Mouse (Mus musculus): ENCODE data around the gene Rexo5.
A peak's percentile ranks its signal among the peaks of the same experiment; 100 is the strongest.

Gene Rexo5

DNA sequence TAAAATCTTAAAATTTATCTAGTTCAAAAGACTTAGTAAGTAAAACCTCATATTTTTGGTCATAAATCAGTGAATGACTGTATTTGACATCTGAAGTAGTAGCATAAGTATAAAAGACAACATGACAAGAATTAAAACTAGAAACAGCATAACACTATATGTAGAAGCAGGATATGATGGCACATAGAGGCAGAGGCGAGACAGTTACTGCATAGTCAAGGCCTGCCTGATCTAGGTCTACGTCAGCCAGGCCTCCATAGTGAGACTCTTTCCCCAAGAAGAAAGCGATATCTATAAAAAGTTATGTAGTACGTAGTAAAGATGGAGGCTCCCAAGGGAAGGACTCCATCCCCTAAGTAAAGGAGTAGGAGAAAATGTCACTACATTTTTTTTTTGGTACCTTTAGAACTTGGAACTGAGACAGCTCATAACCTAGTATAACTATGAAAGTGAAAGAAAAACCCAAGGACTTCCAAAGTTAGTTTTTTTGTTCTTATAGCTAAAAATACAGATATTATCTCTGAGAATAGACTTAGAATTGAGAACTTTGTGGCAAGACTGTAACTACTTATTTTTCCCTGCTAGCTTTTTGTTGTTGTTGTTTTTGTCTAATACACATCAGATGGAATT, 48.1 kb downstream of the Rexo5 start:
- DNase-seq (ENCODE audit: extremely low spot score, low read depth, low spot score), result no peak

DNA sequence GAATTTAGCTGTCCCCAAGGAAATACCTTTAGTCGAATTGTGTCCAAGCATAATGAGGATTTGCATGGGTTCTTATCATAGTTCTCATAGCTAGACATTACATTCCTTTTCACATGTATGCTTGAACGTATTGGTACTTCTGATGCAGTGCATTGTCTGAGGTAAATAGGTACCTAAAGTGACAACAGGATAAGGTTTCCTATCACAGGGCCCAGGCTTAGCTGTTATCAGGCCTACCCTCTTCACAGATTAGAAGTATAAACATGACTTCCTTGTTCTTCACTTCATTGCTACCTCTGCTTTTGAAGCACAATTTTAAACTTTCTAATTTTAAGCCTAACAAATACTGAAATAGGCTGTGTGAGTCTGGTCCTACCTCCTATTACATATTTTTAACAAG, 51.7 kb downstream of the Rexo5 start:
- no peak for DNase-seq (ENCODE audit: extremely low spot score, low read depth, low spot score)

DNA sequence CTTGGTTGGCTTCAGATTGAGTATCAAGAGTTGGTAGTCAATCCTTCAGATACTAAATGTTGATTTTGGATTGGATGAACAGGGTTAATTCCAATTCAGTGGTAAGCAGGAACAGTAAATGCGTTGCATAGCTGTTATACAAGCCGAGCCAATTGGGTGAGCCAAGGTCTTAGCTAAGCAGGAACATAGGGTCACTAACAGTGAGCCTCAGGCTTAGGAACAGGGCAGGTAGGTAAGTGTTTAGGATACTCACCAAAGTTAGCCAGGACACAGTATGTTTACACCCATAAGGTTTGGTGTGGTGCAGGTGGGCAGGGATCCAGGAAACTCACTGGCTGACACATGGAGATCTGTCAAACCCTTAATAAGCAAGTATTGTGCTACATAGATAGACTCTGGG, 53.6 kb downstream of the Rexo5 start:
- no peak for DNase-seq (ENCODE audit: extremely low spot score, low read depth, low spot score)

DNA sequence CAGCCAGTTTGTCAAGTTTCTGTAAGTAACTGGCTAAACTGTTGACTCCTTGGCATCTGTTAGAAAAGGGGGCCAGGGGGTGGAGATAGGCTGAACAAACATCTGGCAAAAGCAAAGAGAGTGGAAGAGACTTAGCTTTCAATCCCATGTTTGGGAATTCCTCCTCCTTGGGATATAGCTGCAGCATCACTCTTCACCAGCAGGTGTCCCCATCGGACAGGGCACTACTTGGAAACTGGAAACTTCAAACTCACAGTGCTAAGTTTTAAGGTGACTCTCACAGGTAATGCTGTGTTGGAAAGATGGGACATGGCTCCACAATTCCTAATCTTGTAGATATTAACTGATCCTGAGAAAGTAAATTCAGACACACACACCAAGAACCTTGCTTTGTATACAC, 55.3 kb downstream of the Rexo5 start:
- DNase-seq (ENCODE audit: extremely low spot score, low read depth, low spot score), result peak; percentile 42

DNA sequence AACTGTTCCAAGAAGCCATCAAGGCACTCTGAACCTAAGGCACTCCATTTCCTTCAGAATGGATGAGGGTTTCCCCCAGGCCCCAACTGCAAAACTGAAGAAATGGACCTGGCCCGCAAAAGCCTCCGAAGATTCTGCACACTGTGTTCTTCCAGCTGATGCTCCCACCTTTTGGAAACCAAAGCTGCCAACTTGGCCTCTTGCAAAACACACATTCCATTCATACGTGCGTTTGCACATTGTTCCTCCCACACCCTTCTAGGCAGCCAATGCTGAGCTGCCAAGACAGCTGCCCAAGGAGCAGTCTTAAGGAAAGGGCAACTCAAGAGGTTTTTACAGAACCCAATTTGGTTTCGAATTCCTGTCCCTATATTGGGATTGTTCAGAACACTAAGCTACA, 56.9 kb downstream of the Rexo5 start:
- DNase-seq (ENCODE audit: extremely low spot score, low read depth, low spot score), result no peak

DNA sequence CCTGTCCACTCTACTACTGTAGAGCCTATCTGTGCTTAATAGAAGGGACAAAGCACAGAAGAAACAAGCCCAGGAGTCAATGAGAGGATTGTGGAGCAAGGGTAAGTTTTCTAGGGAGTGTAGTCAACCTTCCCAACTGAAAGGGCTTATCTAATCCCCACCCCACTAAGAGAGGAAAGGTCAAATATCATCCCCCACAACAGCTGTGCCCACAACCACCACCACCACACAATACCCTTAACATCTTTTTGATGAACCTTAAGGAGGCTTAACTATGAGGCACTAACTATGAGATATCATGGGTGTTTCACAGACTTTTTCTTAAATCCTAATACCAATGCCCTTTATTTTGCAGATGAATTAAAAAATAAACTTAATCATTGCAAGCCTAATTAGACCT, 58.7 kb downstream of the Rexo5 start:
- no peak for DNase-seq (ENCODE audit: extremely low spot score, low read depth, low spot score)

DNA sequence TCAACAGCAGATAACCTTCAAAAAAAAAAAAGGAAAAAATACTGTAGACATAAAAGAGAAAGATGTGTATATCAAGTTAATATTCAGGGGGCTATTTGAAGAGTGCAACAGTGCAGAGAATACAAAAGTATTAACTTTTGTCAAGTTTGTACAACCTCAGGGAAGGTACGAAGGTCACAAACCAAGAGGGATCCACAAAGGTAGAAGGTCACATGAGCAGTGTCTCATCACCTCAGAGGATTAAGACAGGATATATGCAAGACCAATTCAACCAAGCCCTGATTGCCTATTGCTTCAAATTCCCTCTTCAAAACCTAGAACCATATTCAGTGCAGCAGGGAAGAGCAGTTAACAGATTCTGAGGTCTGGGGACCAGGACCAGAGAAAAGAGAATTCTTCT, 59.4 kb downstream of the Rexo5 start:
- no peak for DNase-seq (ENCODE audit: extremely low spot score, low read depth, low spot score)

DNA sequence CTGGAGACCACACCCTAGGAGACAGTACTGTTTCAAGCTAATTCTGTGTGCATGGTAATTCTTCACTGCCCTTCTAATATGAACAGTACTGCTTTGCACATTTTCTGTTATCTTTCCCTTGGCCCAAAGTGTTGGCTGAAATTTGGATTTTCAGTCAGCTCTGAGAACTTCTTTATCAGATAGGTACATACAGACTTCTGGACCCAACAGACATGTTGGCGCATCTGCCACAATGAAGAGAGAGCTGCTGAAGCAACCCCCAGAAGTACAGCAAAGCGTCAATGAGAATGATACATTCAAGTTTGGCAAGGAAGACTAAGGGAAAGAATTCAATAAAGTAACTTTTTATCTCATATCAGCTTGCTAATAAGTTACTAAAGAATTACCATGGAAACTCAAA, 60.6 kb downstream of the Rexo5 start:
- no peak for DNase-seq (ENCODE audit: extremely low spot score, low read depth, low spot score)

DNA sequence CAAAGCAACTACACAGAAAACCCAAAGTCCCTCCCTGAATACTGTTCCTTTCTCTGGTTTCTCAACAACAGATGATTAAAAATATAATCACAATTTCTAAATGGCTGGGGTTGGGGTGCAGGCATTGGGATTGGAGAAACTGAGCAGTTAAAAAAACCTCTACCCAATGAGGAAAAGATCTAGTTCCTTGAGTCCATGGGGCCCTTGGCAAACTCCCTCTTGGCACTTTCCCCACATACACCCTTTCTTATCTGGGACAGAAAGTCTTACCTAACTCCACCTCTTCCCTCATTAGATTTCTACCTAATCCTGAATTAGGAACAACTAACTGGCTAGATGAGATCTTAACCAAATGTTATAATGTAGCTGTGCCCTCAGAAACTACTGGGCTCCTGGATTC, 61.2 kb downstream of the Rexo5 start:
- DNase-seq (ENCODE audit: extremely low spot score, low read depth, low spot score), result no peak

DNA sequence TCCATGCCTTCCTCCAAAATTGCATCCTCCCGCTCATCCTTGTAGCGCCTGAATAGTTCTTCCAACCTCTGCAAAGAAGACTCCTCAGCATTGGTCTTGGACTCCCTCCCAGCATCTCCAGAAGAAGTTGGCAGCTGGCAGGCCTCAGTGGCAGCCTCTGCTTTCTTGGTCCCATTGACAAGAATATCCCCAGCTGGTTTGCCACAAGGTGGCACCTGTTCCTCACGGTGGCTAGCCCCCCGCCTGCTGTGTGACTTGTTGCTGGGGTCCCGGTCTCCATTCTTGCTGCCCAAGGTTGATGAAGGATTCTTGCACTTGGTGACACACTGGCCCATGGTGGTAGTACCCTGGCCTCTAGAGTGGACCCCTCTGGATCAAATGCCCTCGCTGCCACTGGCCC, 65.7 kb downstream of the Rexo5 start:
- DNase-seq (ENCODE audit: extremely low spot score, low read depth, low spot score), result no peak

DNA sequence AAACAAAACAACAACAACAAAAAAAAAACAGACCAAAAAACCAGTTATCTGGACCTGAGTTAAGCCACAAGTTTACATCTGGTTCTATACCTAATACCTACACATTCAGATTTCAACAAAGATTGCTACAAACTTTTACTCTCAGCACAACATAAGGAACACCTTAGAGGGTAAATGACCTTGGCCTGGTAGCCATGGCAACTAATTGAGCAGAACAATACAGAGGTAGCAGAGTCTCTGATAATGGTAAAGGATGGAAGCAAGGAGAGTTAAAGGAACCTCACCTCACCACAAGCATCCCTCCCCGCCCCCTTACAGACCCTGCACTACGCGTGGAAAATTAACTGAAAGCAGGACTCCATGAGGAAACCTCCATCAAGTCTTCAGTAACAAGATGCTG, 66.3 kb downstream of the Rexo5 start:
- no peak for DNase-seq (ENCODE audit: extremely low spot score, low read depth, low spot score)

DNA sequence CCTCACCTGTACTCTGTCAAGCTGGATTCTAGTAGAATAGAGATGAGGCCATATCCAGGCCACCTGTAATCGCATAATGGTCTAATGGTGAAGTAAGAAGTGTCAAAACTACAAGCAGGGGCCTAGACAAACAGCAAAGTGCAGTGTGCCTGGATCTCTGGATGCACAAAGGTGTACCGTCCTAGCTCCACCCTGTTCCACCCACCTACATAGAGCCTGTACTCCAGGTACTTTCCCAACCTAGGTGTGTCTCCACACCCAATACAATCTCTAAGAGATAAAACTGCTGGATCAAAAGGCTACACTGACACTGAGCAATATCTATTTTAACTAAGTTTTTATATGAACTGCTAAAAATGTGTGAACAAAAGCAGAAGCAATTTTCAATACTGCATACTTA, 66.7 kb downstream of the Rexo5 start:
- DNase-seq (ENCODE audit: extremely low spot score, low read depth, low spot score), result no peak

DNA sequence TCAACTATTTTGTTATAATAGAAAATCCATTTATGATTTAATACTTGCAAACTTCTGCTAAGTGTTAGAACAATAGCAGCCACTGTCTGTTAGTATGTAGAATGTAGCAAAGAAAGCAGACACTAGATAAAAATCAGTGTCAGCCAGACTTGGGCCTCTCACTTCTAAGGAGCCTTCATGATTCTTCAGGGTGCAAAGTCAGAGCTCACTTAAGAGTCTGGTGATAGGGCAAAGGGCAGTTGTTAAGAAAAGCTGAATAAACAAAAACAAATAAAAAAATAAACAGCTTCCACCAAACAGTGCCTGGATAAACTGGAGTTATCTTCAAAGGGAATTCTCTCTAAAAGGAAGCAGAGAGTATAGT, 67.1 kb downstream of the Rexo5 start:
- DNase-seq (ENCODE audit: extremely low spot score, low read depth, low spot score), result no peak

DNA sequence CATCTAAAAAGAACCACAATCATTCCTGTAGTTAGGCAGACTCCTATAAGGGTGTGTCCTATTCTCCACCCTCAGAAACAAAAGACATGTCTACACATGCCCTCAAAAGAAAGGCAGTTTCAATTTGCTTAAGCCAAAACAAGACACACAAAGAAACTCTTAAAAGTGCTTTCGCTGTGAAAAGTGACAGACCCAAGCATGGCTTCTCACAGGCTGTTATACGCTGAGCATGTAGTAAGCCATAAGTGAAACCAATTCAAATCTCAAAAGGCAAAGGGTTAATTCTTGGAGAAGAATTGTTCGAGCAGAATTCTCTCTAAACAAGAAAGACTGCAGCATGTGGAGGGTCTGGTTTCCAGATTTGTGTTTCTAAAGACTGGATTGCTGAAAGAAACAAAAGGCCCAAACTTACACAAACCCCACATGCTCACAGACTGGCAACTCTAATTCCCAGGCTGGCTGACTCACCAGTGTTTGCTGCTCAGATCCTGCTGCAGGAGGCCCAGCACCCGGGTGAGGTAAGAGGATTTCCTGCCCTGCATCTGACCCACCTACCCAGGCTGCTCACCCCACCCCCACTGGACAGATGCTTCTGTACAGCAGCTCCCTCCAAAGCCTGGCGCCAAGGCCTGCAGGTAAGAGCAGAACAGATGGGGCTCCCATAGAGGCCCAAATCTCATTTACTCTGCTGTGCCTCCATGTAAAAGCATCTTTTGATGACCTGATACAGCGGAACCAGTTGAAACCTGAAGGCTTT, 67.7 kb downstream of the Rexo5 start:
- no peak for DNase-seq (ENCODE audit: extremely low spot score, low read depth, low spot score)

DNA sequence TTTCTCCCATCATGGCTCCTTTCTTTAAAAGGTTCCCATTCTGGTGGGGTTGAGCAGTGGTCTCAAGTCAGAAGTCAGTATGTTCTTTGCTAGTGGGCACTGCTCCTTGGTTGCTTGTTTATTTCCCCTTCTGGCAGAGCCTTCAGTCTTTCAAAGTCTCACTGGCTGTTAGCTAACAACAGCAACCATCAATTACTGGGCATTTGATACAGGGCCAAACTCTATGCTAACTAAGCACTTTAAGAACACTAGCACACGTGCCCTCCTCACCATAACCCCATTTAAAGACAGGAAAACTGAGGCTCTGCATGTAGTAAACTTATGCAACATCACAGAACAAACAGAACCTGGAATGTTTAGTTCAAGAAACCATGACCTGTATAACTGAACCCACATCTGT, 68.4 kb downstream of the Rexo5 start:
- DNase-seq (ENCODE audit: extremely low spot score, low read depth, low spot score), result no peak

DNA sequence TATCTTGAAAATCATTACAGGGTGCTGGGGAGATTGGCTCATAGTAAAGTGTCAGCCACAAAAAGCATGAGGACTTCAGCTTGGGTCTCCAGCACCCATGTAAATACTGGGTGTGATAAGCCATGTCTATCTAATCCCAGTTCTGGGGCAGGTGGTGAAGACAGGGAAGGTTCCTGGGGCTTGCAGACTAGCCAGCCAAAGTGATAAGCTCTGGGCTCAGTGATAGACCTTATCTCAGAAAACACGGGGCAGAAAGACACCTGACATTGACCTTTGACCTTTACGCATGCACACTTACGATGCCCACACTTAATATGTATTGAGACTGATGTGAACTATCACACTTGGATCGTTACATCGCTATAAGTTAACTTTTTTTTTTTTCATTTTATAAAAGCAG, 70.7 kb downstream of the Rexo5 start:
- DNase-seq (ENCODE audit: extremely low spot score, low read depth, low spot score), result no peak

DNA sequence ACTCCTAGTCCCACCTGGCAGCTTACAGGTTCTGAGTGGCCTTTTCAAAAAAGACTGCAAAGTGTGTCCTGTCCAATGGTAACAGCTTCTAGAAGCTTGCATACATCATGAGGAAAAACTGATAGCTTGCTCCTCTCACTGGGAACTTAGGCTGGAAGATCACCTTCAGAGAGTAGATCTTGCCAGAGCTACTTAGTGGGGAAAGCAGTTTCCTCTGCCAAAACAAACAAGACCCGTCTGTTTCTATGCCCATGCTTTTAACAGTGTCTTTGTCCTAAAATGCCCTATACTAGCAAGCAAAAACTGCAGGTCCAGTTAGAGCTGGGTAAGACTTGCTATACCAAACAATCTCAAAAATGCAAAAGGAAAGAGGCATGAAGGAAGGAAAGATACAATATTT, 72.3 kb downstream of the Rexo5 start:
- DNase-seq (ENCODE audit: extremely low spot score, low read depth, low spot score), result no peak

DNA sequence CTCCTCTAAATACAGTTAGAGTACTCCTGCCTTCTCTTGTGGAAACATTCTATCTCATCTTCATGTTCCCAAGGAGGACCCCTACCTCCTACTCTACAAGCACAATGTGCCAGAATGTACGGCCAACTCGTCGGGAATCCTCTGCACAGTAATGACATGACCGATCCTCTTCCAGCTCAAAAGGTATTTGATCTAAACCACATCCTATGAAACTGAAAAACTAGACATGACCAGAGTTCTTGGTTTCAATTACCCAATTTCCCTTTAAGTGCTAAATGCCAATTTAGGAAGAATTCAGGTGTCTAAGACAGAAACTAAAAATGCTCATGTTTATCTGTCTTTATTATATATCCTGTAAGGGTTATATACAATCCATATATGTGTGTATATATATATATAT, 78.4 kb downstream of the Rexo5 start:
- no peak for DNase-seq (ENCODE audit: extremely low spot score, low read depth, low spot score)

DNA sequence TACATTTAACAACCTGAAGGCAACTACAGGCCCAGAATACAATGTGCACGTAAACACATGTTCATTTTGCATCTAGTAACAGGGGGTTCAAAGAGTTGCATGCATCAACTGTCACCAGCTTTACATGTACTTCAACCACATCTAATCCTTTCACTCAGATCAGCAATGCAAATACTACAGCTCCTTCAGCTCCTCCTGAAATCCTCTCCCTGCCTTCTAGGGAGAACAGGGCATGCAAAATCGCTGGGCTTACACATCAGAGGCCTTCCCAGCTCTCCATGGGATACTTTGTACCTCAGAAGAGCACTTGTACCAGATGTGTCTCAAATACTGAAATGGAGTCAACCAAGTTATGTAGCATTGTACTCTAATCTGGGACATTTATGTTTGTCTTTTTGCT, 79.2 kb downstream of the Rexo5 start:
- no peak for DNase-seq (ENCODE audit: extremely low spot score, low read depth, low spot score)

DNA sequence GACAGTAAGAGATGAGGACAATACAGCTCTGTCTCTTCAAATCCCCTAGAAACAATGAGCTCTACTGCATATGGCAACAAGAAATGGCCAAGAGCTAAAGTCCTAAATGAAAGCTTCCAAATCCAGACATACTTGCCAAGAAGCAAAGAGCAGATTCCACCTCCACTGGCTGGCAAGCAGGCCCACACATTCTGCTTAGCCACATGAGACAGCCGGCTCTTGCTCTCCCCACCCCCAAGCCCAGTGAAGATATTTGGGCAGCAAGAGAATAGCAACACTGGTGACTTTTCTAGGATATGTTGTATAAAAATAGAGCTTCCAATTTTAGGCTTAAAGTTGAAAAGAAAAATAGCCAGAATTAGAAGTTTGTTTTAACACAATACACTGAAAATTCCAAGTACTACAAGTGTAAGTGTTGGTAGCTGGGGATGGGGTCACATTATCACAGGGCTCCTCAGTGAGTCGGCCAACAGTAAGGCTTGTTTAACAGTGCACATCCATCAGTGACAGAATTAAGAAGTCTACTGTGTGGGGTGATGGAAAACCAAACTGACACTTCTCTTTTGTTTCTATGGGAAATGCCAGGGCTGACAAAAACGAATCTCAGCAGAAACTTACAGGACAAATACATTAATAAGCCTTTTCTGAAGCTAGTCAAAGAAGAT, 82.1 kb downstream of the Rexo5 start:
- DNase-seq (ENCODE audit: extremely low spot score, low read depth, low spot score), result no peak

DNA sequence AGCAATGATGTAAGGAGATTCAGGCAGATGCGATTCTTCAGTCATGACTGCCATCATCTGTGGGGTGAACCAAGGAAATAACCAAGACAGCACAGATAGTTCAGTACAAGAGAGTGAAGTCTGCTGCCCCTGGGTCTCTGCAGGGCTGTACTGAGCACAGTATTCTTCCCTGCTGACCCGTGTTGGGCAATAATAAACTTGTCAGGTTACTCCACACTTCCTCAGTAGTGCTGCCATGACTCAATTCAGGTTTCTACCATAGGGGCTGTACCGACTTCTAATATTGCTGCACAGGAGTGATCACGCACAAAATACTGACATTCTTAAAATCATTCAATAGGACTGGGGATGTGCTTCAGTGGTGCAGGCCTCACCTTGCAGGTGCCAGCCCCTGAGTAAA, 85.4 kb downstream of the Rexo5 start:
- no peak for DNase-seq (ENCODE audit: extremely low spot score, low read depth, low spot score)

DNA sequence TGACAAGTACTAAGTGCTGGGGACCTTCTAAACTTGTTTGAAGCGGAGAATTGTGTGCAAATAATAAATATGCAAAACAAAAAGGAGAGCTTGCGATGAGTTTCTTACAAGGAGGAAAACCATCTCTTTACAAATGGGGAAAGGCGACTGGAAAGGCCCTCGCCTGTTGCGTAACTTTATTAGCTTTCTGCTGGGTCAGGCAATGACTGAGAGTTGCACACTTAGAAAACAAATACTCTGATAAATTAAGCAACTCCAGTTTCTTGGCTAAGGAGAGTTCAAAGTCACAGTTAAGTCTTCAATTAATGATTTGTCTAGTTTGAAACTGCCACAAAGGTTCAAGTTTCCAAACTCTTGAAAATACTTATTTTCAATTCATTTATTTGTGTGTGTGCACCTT, 86.5 kb downstream of the Rexo5 start:
- no peak for DNase-seq (ENCODE audit: extremely low spot score, low read depth, low spot score)

DNA sequence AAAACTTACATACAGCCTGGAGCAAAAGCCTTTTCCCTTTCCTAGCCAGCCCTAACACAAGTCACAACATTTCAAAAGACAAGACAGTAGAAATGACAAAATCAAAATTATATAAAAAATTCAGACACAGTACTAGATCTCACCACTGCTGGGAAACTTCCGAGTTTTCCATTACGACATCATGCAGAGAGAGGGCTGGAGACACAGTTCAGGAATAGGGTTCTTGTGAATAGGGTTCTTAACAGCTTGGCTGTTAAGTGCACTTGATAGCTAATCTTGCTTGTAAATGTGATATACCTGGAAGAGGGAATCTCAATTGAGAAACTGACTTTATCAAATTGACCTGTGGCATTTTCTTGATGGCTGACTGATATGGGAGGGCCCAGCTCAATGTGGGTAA, 87.4 kb downstream of the Rexo5 start:
- no peak for DNase-seq (ENCODE audit: extremely low spot score, low read depth, low spot score)

Data from hindlimb bud, embryonic 11.5 days (tissue).